Mouse (Mus musculus): ENCODE data around the gene Syngr1.

DNA sequence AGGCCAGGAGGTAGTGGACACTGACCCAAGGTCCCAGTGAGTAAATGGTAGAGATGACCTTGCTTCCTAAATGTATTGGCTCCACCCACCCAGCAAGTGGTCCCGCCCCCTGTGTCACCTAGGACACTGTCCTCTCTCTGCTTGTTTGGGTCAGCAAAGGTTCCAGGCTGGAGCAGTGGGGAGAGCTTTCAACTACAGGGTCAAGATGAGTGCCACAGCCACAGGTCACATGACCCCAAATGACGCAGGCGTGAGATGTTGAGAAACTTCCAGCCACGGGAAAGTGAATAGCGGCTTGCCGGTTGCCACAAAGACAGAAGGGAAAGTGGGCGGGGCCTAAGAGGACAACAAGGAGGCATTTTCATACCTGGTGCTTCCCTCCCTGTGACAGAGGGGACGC lies 26.0 kb downstream of the Syngr1 start:
- TF ChIP-seq GATA1 (IDR thresholded peaks at IDR 0.05; ENCODE audit: borderline replicate concordance, low read length): no peak
- no peak for TF ChIP-seq FLI1 (IDR thresholded peaks at IDR 0.05; ENCODE audit: low read length)

Data from megakaryocyte, embryonic 14.5 days (primary cell).